Mouse (Mus musculus): Measurements from ENCODE around the gene Gemin7.

GRCm38 (mm10) chr7:19609641-19610332 lies 32.4 kb upstream of the Gemin7 start:
- TF ChIP-seq POLR2A (IDR thresholded peaks at IDR 0.05; ENCODE audit: borderline replicate concordance, control insufficient read depth, low read depth, low read length) (no peak), CTCF (IDR thresholded peaks at IDR 0.05; ENCODE audit: control insufficient read depth, insufficient read depth, low read length) (peak; percentile 9; the same call in 1 of the 2 replicates)
